Mouse (Mus musculus): ENCODE measurements around the gene Aspm. TPM values are rescaled to one million over a fixed set of nuclear protein-coding genes. Genes with fewer than 3 reads are reported as not detected.

Gene Aspm
- polyA plus RNA-seq (2017; shearing (Covaris generic)): 0.78 TPM

DNA sequence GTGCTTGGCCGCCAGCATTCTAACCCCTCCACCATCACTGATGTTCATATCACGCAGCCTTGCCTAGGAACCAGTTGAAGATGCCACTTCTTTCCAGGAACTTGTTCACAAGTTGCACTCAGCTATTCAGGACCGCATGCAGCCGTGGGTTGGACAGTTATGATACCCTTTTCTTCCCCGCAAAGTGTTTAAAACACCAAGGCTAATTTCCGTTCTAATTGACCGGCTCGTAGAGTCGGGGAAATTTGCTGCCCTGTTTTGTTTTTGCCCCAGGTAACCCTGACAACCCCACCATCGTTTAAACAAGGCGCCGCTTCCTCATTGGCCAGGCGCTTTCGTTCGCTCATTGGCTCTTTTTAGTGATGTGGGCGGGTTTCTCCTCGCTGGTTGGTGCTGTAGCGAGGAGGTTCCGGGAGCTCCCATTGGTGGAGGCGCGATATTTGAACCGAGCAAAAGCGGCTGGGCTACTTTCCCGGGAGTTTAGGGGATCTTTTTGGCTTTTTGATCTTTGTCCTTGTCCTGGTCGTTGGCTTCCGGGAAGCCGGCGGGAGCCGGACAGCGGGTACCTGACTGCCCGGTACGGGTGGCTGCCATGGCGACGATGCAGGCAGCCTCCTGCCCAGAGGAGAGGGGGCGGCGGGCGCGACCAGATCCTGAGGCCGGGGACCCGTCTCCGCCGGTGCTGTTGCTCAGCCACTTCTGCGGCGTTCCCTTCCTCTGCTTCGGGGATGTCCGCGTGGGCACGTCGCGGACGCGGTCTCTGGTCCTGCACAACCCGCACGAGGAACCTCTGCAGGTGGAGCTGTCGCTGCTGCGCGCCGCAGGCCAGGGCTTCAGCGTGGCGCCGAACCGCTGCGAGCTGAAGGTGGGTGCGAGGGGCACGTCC is at the start of gene Aspm:
Gene Aspm, plus strand, starts transcription at position 433 of the 886 bp plus-strand sequence.

DNA sequence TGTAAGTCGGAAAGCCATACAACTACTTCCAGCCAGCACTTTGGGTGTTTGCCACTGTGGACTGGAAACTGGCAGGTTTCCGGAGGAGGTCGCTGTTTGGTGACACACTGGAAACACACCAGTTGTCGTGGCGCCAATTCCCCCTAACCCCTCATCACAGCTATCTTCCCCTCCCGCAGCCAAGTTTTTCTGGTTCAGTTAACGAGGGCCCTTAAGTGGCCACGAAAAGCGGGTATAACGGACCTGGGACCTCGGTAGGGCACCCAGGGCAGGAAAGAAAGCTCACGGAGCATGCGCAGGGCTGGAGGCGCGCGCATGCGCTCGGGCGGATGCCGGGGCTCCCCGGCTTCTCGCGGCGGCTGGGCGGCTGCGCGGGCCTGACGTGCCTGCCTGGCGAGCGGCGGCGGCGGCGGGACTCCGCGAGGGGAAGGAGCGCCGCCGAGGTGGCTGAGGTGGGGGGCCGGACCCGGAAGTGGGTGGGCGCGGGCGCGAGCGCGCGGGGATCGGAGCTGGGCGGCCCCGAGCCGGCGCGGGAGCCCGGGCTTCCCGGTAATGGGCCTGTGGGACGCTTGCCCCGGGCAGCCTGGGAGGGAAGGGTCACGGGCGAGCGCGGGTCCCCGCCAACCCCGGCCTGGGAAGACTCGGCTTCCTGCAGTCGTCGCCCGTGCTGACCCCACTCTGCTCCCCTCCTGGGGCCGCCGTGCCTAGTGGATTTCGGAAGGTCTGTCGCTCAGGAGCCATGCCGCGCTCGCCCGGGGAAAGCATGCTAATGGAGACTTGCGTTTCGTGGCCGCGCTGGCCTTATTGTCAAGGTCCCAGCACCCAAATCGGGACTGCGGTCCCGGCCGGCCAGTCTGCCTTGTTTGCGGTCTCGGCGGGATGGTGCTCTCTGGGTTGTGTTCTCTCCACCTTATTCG is 32.4 kb upstream of the Aspm start, which contains the start of gene Zbtb41:
Gene Zbtb41, plus strand, starts transcription at position 414 of the 917 bp plus-strand sequence.

GRCm38 (mm10) chr1:139501258-139501752 is 46.7 kb downstream of the Aspm start, which contains the start of gene F13b:
TSS of gene F13b (plus strand) at chr1:139501702.

Other genes with a start within 250 kb of the Aspm start
- not detected for gene Crb1, start 77.7 kb upstream of the Aspm start, polyA plus RNA-seq (2017; shearing (Covaris generic))
- gene Zbtb41, start 32.5 kb upstream of the Aspm start, polyA plus RNA-seq (2017; shearing (Covaris generic)): 18.7 TPM
- 0.27 TPM for gene F13b, start 46.9 kb downstream of the Aspm start, polyA plus RNA-seq (2017; shearing (Covaris generic))
- gene Cfhr1, start 105.5 kb downstream of the Aspm start, polyA plus RNA-seq (2017; shearing (Covaris generic)): 0.21 TPM

Data from effector memory CD4-positive, alpha-beta T cell, adult 7 months (primary cell).